Mouse (Mus musculus): ENCODE results near the gene Ins2. TPM values are rescaled to one million over a fixed set of nuclear protein-coding genes. Genes with fewer than 3 reads are reported as not detected.

Ins2 gene
- polyA plus RNA-seq, 1 experiment = 15.8 TPM

DNA sequence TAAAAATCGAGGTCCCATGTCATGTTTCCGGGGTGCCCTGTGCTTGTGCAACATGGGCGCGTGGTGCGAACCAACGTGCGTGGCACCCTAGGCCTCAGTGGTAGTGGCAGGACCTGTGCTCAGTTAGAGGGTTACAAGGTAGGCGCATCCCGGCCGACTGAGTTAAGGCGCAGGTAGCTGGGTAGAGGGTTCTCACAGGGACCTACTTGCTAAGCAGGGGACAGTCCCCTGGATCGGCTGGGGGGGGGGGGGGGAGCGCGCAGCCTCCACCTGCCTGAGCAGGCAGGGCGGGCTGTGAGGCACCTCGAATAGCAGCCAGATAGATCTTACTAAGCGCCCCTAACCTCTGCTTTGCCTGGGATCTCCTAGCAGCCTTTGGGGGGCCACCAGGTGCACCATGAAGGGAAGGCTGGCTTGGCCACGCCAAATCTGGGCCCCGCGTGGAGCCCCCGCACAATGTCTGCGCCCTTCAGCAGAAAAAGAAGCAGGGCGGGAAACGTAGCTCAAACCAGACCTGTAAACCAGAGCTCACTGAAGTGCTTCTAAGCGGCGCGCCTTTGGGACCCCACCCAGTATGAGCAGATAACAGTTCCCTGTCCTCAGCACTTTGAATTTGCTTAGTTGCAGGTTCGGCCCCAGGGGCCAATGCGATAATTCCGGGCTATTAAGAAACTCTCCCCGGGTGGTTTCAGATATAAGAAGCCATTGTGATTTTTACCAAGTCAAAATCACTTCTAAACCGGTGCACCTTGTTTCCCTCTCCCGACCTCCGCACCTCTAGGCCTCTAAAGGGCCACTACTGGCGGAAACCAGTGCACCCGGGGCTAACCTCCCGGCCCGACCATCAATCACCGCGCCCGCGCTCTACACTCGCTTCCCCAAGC is 83.2 kb downstream of the Ins2 start:
- no peak for DNase-seq (ENCODE audit: low read depth in 1 of 2, low spot score in 2 of 2)
- Histone ChIP-seq H3K4me1 (ENCODE audit: control insufficient read depth, insufficient read depth, insufficient read length) (peaks cover 4% of the 10 kb centered on the region; the same call in 1 of the 2 replicates), H3K27me3 (ENCODE audit: control insufficient read depth, insufficient read depth, low read length) (peaks cover 31% of the 10 kb centered on the region), H3K36me3 (ENCODE audit: control insufficient read depth, insufficient read depth, low read length) (no peaks in the 10 kb centered on the region), H3K4me3 (ENCODE audit: extremely low read depth, insufficient read depth, insufficient read length) (no peak overlapping the region; the same call in 1 of the 2 replicates), H3K27ac (ENCODE audit: insufficient read depth, low read length) (no peak overlapping the region)
- no peak for TF ChIP-seq POLR2A (IDR thresholded peaks at IDR 0.05; ENCODE audit: low read depth, low read length)
- no peak for TF ChIP-seq CTCF (IDR thresholded peaks at IDR 0.05; ENCODE audit: extremely low read depth, insufficient read depth, insufficient read length, insufficient replicate concordance)
- WGBS = 7% methylated on average over 41 of the region's 43 CpGs

DNA sequence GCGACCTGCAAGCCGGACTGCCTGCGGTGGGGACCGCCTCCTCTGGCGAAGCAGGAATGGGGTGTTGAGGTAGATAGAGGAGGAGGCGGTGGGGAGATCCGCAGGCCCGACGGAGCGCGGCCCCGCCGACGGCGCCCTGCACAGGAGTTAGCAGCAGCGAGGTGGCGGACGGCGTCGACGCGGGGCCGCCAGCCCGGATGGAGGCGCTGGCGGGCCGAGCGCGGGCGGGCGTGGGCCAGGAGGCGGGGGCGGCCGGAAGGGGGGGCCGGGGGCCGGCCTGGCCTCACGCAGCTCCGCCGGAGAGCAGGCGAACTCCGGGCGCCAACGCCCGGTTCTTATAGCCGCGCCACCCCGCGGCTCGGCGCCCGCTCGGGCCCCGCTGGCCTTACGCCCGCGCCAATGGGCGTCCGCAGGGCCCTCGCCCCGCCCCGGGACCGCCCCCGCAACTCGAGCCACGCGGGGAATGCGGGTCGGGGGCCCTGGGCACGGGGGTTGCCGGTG is 84.0 kb downstream of the Ins2 start:
- H3K27me3 ChIP-seq (ENCODE audit: control insufficient read depth, insufficient read depth, low read length) = peaks cover 29% of the 10 kb centered on the region
- H3K36me3 ChIP-seq (ENCODE audit: control insufficient read depth, insufficient read depth, low read length) = no peaks in the 10 kb centered on the region
- TF ChIP-seq CTCF (IDR thresholded peaks at IDR 0.05; ENCODE audit: extremely low read depth, insufficient read depth, insufficient read length, insufficient replicate concordance) = no peak
- TF ChIP-seq POLR2A (IDR thresholded peaks at IDR 0.05; ENCODE audit: low read depth, low read length) = no peak
- H3K27ac ChIP-seq (ENCODE audit: insufficient read depth, low read length) = no peak overlapping the region
- WGBS = 1% methylated on average over 65 of the region's 70 CpGs
- peaks cover 4% of the 10 kb centered on the region; the same call in 1 of the 2 replicates for H3K4me1 ChIP-seq (ENCODE audit: control insufficient read depth, insufficient read depth, insufficient read length)
- no peak for DNase-seq (ENCODE audit: low read depth in 1 of 2, low spot score in 2 of 2)
- peak overlapping the region; percentile 30; the same call in 1 of the 2 replicates for H3K4me3 ChIP-seq (ENCODE audit: extremely low read depth, insufficient read depth, insufficient read length)

DNA sequence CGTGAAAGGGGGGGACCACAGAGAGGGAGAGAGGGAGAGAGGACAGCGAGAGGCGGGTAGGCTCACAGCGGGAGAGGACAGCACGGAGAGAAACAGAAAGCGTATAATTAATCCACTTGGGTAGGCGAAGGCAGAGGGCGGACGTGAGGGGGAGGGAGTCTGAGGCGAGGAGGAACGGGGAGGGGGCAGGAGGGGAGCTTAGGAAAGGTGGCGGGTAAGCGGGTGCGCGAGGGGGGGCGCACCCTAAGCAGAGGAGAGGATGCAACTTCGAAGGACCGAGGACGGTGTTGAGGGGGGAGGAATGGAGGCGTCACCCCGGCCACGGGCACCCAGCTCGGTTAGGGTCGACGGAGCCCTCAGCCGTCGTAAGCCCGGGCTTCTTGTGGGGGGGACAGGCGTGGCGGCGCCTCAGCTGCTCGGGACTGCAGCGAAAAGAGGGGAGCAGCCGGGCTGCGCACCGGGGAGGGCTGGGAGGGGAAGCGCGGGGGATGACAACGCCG is 84.5 kb downstream of the Ins2 start:
- H3K4me1 ChIP-seq (ENCODE audit: control insufficient read depth, insufficient read depth, insufficient read length) = peaks cover 4% of the 10 kb centered on the region; the same call in 1 of the 2 replicates
- DNase-seq (ENCODE audit: low read depth in 1 of 2, low spot score in 2 of 2) = no peak
- H3K27me3 ChIP-seq (ENCODE audit: control insufficient read depth, insufficient read depth, low read length) = peaks cover 27% of the 10 kb centered on the region
- WGBS = 1% methylated on average over 38 of the region's 40 CpGs
- TF ChIP-seq POLR2A (IDR thresholded peaks at IDR 0.05; ENCODE audit: low read depth, low read length) (no peak), CTCF (IDR thresholded peaks at IDR 0.05; ENCODE audit: extremely low read depth, insufficient read depth, insufficient read length, insufficient replicate concordance) (no peak)
- no peak overlapping the region for H3K27ac ChIP-seq (ENCODE audit: insufficient read depth, low read length)
- H3K4me3 ChIP-seq (ENCODE audit: extremely low read depth, insufficient read depth, insufficient read length) = peak overlapping the region; percentile 30; the same call in 1 of the 2 replicates
- H3K36me3 ChIP-seq (ENCODE audit: control insufficient read depth, insufficient read depth, low read length) = no peaks in the 10 kb centered on the region

DNA sequence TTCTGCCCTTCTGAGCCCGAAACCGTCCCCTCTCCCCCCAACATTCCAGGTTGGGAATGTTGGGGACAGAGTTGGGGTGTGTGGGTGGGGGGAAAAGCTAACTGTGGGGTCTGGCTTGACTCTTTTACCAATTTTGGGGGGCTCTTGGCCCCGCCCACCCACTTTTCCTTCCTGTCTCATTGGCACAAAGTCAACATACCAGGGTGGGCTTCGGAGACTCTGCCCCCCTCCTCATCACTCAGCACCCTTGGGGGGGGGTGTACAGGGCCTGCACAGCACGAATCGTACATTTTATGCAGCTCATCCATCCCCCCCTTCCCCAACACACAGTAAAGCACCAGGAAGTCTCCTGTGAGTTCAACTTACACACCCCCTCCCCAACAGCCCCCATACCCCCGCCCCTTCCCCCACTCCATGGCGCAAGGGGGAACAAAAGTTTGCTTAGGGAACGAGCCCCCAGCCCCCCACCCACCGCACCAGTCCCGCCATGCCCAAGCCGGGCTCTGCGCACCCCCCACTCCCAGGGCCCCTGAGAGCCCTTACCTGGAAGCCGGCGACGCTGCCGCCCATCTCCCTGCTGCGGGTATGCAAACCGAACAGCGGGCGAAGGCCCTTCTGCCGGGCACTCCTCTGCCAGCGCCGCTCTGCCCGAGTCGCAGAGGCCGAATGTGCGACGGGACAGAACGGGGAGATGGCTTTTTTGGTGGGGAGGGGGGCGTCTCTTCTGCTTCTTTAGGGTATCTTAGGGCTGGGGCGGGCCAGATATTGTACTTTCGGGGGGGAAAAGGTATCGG is 85.2 kb downstream of the Ins2 start:
- H3K36me3 ChIP-seq (ENCODE audit: control insufficient read depth, insufficient read depth, low read length) = no peaks in the 10 kb centered on the region
- WGBS = 9% methylated on average over 33 of the region's 34 CpGs
- H3K4me3 ChIP-seq (ENCODE audit: extremely low read depth, insufficient read depth, insufficient read length) = no peak overlapping the region; the same call in 1 of the 2 replicates
- TF ChIP-seq POLR2A (IDR thresholded peaks at IDR 0.05; ENCODE audit: low read depth, low read length) = no peak
- no peak for TF ChIP-seq CTCF (IDR thresholded peaks at IDR 0.05; ENCODE audit: extremely low read depth, insufficient read depth, insufficient read length, insufficient replicate concordance)
- H3K27ac ChIP-seq (ENCODE audit: insufficient read depth, low read length) = no peak overlapping the region
- H3K4me1 ChIP-seq (ENCODE audit: control insufficient read depth, insufficient read depth, insufficient read length) = peaks cover 4% of the 10 kb centered on the region; the same call in 1 of the 2 replicates
- DNase-seq (ENCODE audit: low read depth in 1 of 2, low spot score in 2 of 2) = no peak
- H3K27me3 ChIP-seq (ENCODE audit: control insufficient read depth, insufficient read depth, low read length) = peaks cover 25% of the 10 kb centered on the region

DNA sequence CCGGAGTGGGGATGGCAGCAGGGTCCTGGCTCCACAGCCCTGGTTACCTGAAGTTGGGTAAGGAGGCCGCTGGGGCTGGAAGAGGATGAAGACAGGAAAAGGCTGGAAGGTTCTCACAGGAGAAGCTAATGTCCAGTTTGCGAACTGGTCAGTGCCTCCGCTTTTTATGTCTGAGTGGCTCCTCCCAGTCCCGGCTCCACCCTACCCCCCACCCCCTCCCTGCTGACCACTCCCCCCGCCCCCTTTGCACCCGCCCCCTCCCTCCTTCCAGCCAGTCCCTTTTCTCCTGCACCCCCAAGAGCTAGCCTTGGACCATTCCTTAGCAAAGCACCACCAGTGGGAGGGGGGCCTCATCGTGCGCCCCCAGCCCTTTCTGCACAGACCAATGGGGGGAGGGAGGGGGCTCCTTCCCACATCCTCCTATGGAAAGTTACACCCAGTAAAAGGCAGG is 85.8 kb downstream of the Ins2 start:
- no peak overlapping the region for H3K27ac ChIP-seq (ENCODE audit: insufficient read depth, low read length)
- H3K4me3 ChIP-seq (ENCODE audit: extremely low read depth, insufficient read depth, insufficient read length) = no peak overlapping the region
- WGBS = 70% methylated on average over 7 of the region's 9 CpGs
- H3K27me3 ChIP-seq (ENCODE audit: control insufficient read depth, insufficient read depth, low read length) = peaks cover 25% of the 10 kb centered on the region
- no peaks in the 10 kb centered on the region for H3K36me3 ChIP-seq (ENCODE audit: control insufficient read depth, insufficient read depth, low read length)
- peaks cover 4% of the 10 kb centered on the region; the same call in 1 of the 2 replicates for H3K4me1 ChIP-seq (ENCODE audit: control insufficient read depth, insufficient read depth, insufficient read length)
- TF ChIP-seq CTCF (IDR thresholded peaks at IDR 0.05; ENCODE audit: extremely low read depth, insufficient read depth, insufficient read length, insufficient replicate concordance) (no peak), POLR2A (IDR thresholded peaks at IDR 0.05; ENCODE audit: low read depth, low read length) (no peak)
- DNase-seq (ENCODE audit: low read depth in 1 of 2, low spot score in 2 of 2) = no peak

DNA sequence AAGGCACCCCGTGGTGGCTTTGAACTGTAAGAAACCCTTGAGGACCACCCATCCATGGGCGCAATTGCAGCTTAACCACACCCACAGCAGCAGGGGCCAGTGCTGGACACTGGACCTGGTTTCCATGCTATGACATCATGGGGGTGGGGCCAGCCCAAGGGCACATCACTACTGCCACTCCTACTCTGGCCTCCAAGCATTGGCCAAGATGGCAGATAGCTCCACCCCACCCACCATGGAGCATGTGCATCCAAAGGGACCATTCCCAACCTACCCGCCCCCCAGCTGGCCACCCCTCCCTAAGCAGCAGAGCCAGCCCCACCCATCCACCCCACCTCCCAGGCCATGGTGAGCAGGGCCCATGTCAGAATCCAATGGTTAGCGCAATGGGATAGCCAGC is 87.1 kb downstream of the Ins2 start:
- Histone ChIP-seq H3K27me3 (ENCODE audit: control insufficient read depth, insufficient read depth, low read length) (peaks cover 25% of the 10 kb centered on the region), H3K4me3 (ENCODE audit: extremely low read depth, insufficient read depth, insufficient read length) (no peak overlapping the region), H3K4me1 (ENCODE audit: control insufficient read depth, insufficient read depth, insufficient read length) (peaks cover 4% of the 10 kb centered on the region; the same call in 1 of the 2 replicates), H3K27ac (ENCODE audit: insufficient read depth, low read length) (no peak overlapping the region), H3K36me3 (ENCODE audit: control insufficient read depth, insufficient read depth, low read length) (no peaks in the 10 kb centered on the region)
- 70% methylated on average over 4 of the region's 4 CpGs for WGBS
- no peak for TF ChIP-seq CTCF (IDR thresholded peaks at IDR 0.05; ENCODE audit: extremely low read depth, insufficient read depth, insufficient read length, insufficient replicate concordance)
- TF ChIP-seq POLR2A (IDR thresholded peaks at IDR 0.05; ENCODE audit: low read depth, low read length) = no peak
- DNase-seq (ENCODE audit: low read depth in 1 of 2, low spot score in 2 of 2) = no peak

Data from spleen, adult 2 months (tissue).